8 mouse cellular contexts compared by ENCODE assay signal in genomic region chr3:134240718-134241025, GRCm38 (mm10). TPM values are rescaled to one million over a fixed set of nuclear protein-coding genes. Genes with fewer than 3 reads are reported as not detected.
DNase-seq lines count a peak whose midpoint lies in the region; ATAC-seq and TF ChIP-seq lines count a peak whose summit lies in the region.

No protein-coding gene starts in this region.

- peak overlapping the region; percentile 97 for H3K27ac ChIP-seq in layer of hippocampus, adult 2 months
- peak overlapping the region; percentile 92 for H3K27ac ChIP-seq in embryonic facial prominence, embryonic 13.5 days
- peak overlapping the region; percentile 98 for H3K27ac ChIP-seq in hindbrain, embryonic 15.5 days (replicated peaks)
- H3K27ac ChIP-seq in midbrain, postnatal 0 days (ENCODE audit: low read depth, low read length): peak overlapping the region; percentile 99

- WGBS in embryonic facial prominence, embryonic 13.5 days: 3% methylated on average over 6 of the region's 6 CpGs
- 1% methylated on average over 6 of the region's 6 CpGs for WGBS in hindbrain, embryonic 15.5 days
- 2% methylated on average over 6 of the region's 6 CpGs for WGBS in midbrain, postnatal 0 days

- DNase-seq in layer of hippocampus, adult 2 months (ENCODE audit: low spot score in 2 of 2): no peak
- no peak for DNase-seq in layer of hippocampus, adult 9-11 months
- DNase-seq in midbrain, postnatal 0 days (ENCODE audit: low spot score): no peak
- DNase-seq in spleen, postnatal 36 days (ENCODE audit: low spot score in 2 of 2): no peak
- no peak for DNase-seq in right cerebral cortex, adult 18-20 months

- H3K36me3 ChIP-seq in embryonic facial prominence, embryonic 13.5 days: no peaks in the 10 kb centered on the region
- H3K36me3 ChIP-seq in hindbrain, embryonic 15.5 days: no peaks in the 10 kb centered on the region
- H3K36me3 ChIP-seq in midbrain, postnatal 0 days (ENCODE audit: insufficient read depth, low read length): no peaks in the 10 kb centered on the region

- no peak for TF ChIP-seq CTCF in layer of hippocampus, adult 2 months (conservative IDR thresholded peaks at IDR 0.05)
- no peak for TF ChIP-seq CTCF in midbrain, postnatal 0 days (IDR thresholded peaks at IDR 0.05)

- no peaks in the 10 kb centered on the region for H3K9me3 ChIP-seq in embryonic facial prominence, embryonic 13.5 days
- H3K9me3 ChIP-seq in hindbrain, embryonic 15.5 days: no peaks in the 10 kb centered on the region
- no peaks in the 10 kb centered on the region for H3K9me3 ChIP-seq in midbrain, postnatal 0 days (ENCODE audit: low read length)

- peak overlapping the region; percentile 84 for H3K4me2 ChIP-seq in embryonic facial prominence, embryonic 13.5 days
- H3K4me2 ChIP-seq in hindbrain, embryonic 15.5 days: peak overlapping the region; percentile 84
- H3K4me2 ChIP-seq in midbrain, postnatal 0 days (ENCODE audit: low read depth, low read length, poor library complexity, severe bottlenecking): peak overlapping the region; percentile 86

- ATAC-seq in embryonic facial prominence, embryonic 13.5 days (ENCODE audit: insufficient number of reproducible peaks, insufficient read depth, low FRiP score, low TSS enrichment, low read depth): no peak
- ATAC-seq in hindbrain, embryonic 15.5 days (ENCODE audit: low FRiP score, low read depth): no peak
- no peak for ATAC-seq in midbrain, postnatal 0 days (ENCODE audit: low FRiP score)
- no peak for ATAC-seq in CD4-positive, CD25-positive, alpha-beta regulatory T cell, adult 4 months

- peak overlapping the region; percentile 80 for H3K4me3 ChIP-seq in layer of hippocampus, adult 2 months
- H3K4me3 ChIP-seq in embryonic facial prominence, embryonic 13.5 days: peak overlapping the region; percentile 70
- H3K4me3 ChIP-seq in hindbrain, embryonic 15.5 days: peak overlapping the region; percentile 68
- peak overlapping the region; percentile 75 for H3K4me3 ChIP-seq in midbrain, postnatal 0 days (ENCODE audit: low read depth, low read length)

- peak overlapping the region; percentile 81 for H3K9ac ChIP-seq in embryonic facial prominence, embryonic 13.5 days
- H3K9ac ChIP-seq in hindbrain, embryonic 15.5 days: peak overlapping the region; percentile 77
- H3K9ac ChIP-seq in midbrain, postnatal 0 days (replicated peaks; ENCODE audit: low read length, poor library complexity, severe bottlenecking): peak overlapping the region; percentile 90

- peaks cover 16% of the 10 kb centered on the region for H3K4me1 ChIP-seq in embryonic facial prominence, embryonic 13.5 days
- peaks cover 30% of the 10 kb centered on the region for H3K4me1 ChIP-seq in hindbrain, embryonic 15.5 days (replicated peaks)
- H3K4me1 ChIP-seq in midbrain, postnatal 0 days (ENCODE audit: insufficient read depth, low read length): peaks cover 15% of the 10 kb centered on the region; the same call in 1 of the 2 replicates

- no peaks in the 10 kb centered on the region for H3K27me3 ChIP-seq in embryonic facial prominence, embryonic 13.5 days
- no peaks in the 10 kb centered on the region for H3K27me3 ChIP-seq in hindbrain, embryonic 15.5 days
- H3K27me3 ChIP-seq in midbrain, postnatal 0 days (ENCODE audit: insufficient read depth, low read length): no peaks in the 10 kb centered on the region

RNA-seq across cellular contexts. Expression of gene Cxxc4, which starts 4.4 kb away (rescaled TPM):
- 10 to 100 TPM; 12.4 to 14.7 TPM for total RNA-seq in layer of hippocampus, adult 2 months (2021)
- 6.0 and 6.5 TPM in 2 replicates for polyA plus RNA-seq in embryonic facial prominence, embryonic 13.5 days (2015; fragmentation: Nextera tagmentation; extraction: Ambion mirVana)
- polyA plus RNA-seq in hindbrain, embryonic 15.5 days (2015; fragmentation: Nextera tagmentation; extraction: Ambion mirVana): 26.5 and 27.5 TPM in 2 replicates
- total RNA-seq in midbrain, postnatal 0 days (2014; rRNA removed): 55.6 and 64.3 TPM in 2 replicates
- 35.9 and 39.6 TPM in 2 replicates for polyA plus RNA-seq in midbrain, postnatal 0 days (2015; fragmentation: Nextera tagmentation; extraction: Ambion mirVana)
- polyA plus RNA-seq in CD4-positive, CD25-positive, alpha-beta regulatory T cell, adult 4 months (2017; shearing (Covaris generic)): not detected
